Mouse (Mus musculus): ENCODE measurements around the gene Cyp2a4.
"Not testable (repeated sequence)": the region's sequence is repeated elsewhere in the genome, so short reads cannot be mapped to it uniquely, and the experiment has no call there.

Cyp2a4 gene

DNA sequence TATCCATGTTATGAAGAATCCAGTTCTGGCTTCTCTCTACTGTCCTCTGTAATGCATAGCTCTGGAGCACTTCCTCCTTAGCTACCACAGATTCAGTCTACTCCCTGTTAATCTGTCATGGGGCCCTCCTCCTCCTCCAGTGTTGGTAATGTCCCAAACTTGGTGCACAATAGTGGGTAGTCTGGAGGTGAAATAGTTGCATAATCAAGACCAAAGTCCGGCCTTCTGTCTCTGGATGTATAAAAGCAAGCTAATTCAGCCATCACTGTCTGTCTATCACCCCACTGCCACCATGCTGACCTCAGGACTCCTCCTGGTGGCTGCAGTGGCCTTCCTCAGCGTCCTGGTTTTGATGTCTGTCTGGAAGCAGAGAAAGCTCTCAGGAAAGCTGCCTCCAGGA is at the start of gene Cyp2a4:
Cyp2a4 (plus strand) TSS at position 244 of the 400 bp plus-strand sequence.
- DNase-seq (ENCODE audit: low spot score in 2 of 2) = not testable (repeated sequence)

DNA sequence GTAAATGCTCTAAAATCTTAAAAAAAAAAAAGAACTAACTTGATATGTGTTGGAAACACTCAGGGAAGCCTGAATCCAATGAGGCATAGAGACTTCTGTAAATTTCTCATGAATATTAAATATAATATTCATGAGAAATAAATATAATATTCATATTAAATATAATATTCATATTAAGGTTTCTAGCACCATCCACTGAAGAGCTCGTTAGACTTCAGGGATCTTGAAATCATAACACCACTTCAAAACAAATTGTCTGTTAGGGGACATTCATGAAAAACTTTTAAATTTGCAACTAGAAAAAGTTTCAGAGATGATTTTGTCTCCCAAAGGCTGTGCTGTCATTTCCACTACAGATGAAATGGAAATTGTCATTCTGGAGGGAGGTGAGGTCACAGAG is 46.9 kb upstream of the Cyp2a4 start, which contains the start of gene Vmn1r184:
Vmn1r184 (plus strand) TSS at position 301 of the 400 bp plus-strand sequence.
- not testable (repeated sequence) for DNase-seq (ENCODE audit: low spot score in 2 of 2)

DNA sequence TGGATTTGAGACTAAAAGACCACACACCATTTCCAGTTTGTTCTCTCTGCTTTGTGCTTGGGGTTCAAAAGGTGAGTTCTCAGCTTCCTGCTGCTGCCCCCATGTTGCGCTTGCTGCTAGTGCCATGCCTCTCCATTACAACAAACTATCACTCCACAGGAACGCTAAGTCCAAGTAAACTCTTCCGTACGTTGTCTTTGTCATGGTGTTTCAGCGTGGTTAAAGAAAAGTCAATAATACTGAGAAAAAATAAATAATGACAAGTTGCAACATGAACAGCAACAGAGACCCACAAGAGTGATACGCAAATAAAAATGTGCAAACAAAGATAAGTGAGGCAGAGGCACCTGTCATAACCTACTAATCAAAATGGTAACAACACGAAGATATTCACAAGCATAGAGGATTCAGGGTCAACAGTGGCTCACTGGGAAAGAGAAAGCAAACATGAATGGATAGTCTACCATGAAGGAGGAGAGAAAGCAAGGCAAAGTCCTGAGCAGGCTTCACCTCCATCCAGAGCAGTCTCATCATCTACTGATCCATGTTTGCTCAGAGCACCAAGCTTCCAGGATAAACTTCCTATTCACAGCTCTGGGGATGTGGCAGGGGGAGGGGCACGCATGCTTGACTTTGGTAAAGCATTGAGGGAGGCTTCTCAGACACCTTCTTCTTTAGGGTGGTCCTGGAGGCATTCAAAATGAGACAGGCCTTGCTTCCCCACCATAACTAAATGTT is 3.4 kb upstream of the Cyp2a4 start:
- not testable (repeated sequence) for DNase-seq (ENCODE audit: low spot score in 2 of 2)

DNA sequence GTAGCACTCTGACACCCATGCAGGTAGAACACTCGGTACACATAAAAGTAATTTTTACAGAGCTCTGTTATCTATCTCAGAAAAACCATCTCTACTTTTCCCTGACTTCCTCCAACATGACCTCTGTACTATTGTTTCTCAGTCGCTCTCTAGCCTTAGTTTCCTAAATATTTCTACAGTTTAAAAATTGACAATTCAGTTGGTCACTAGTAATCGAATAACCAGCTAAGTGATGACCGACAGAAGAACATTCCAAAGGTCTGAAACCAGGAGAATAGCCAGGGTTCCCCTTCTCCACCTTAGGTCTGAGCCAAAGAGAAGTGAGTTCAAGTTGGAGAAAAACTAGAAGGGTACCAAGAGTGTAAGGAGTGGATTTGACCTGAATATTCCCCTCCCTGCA is 4.8 kb downstream of the Cyp2a4 start:
- DNase-seq (ENCODE audit: low spot score in 2 of 2) = not testable (repeated sequence)

DNA sequence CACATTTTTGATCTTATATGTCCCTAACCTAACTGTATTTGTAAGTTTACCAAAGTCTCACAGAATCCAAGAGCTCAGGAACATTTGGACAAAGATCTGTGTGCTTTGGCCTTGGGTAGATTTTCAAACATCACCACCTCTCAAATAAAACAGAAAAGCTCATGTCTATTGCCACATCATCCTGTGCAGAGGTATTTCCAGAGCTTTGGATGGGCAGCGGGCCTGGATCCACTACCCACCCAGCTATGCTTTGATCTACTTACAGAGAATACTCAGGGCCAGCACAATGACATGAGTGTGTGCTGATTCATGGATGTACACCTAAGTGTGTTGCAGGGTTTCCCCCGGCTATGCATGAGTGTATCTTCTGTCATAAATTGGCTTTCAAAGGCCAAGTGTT is 8.2 kb downstream of the Cyp2a4 start:
- DNase-seq (ENCODE audit: low spot score in 2 of 2) = not testable (repeated sequence)

DNA sequence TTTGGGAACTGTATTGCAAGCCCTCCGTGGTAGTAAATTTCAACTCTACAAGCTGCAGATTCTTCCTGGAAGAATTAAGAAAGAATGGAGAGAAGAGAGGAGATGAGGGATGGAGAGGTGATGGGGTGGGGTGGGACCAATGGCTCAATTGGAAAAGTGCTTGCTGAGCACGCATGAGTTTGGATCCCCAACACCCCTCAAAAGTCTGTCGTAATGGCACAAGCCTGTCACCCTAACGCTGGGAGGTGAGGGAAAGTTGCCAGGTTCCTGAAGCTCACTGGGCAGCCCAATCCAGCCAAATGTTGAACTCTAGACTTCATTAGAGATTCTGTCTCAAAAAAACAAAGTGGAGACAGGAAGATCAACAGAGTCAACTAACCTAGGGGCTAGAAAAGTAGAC is 8.8 kb downstream of the Cyp2a4 start:
- DNase-seq (ENCODE audit: low spot score in 2 of 2) = not testable (repeated sequence)

DNA sequence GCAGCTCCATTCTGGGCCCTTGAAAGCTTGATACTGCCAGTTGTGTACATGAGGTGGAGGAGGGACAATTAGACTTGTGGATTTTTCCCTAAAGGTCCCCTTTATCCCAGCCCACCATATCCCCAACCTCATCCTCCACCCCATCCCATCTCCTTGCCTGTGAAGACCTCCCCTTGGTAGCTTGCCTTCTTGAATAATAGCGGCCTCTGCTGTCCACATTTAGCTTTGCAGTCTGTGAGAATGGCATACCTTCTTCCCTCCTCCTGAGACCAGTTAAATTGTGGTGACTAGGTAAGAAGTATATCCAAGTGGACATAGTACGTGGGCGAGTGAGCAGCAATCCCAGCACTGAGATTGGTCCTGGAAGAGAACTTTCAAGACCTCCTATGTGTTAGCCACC is 13.4 kb downstream of the Cyp2a4 start:
- DNase-seq (ENCODE audit: low spot score in 2 of 2) = not testable (repeated sequence)

DNA sequence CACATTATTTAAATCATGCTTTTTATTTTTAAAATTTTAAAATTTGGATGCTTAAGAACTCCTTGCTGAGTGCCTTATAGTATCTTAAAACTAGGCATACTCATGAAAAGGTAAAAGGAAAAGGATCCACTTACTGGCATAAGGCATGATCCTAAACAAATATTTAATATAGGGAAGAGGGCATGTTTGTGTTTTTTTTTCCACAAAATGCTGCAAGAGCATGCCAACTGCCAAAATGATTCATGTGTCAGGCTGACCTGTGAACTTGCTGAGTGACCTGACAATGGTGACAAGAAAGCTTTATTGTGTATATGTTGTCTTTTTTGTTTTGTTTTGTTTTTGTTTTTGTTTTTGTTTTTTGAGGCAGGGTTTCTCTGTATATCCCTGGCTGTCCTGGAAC is 43.2 kb downstream of the Cyp2a4 start:
- DNase-seq (ENCODE audit: low spot score in 2 of 2) = not testable (repeated sequence)

DNA sequence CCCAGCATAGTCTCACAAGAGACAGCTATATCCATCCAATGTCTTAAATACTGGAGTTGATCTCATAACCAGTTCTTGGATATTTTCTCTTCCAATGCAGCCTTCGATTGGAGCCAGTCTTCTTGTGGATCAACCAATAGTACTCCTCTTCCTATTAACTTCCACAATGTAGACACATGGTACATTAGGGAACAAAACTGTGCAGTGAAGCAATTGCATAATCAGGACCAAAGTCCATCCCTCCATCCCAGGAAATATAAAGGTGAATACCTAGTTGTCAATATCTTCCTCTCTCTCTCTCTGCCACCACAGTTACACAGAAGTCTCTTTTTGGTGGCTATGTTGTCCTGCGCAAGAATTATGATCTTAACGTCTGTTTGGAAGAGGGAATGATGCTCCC is 45.3 kb downstream of the Cyp2a4 start:
- not testable (repeated sequence) for DNase-seq (ENCODE audit: low spot score in 2 of 2)

DNA sequence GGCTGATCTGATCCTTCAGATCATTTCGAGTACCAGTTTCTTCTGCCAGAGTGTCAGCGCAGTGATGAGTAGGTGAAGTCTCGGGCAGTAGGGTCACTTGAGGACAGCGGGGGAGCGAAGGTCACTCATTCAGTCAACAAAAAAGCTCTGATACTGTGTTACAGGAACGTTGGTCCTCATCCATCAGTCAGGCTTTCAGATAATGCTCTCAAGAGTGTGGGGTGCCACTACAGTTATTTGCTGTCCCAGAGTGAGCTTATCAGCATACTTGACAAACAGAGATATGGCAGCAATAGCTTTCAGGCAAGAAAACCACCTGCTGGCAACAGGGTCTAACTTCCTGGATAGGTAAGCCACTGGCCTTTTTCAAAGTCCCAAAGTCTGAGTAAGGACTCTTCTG is 49.8 kb downstream of the Cyp2a4 start:
- DNase-seq (ENCODE audit: low spot score in 2 of 2) = not testable (repeated sequence)
